Mouse (Mus musculus): ENCODE data around the gene Pnlip.

The Pnlip gene

GRCm38 (mm10) chr19:58652198-58652597 is at the start of gene Pnlip:
TSS of gene Pnlip (plus strand) at chr19:58652498.
- no peak for DNase-seq (ENCODE audit: low spot score)

- DNase-seq (ENCODE audit: low spot score): no peak
Observed at GRCm38 (mm10) chr19:58609716-58610115, 42.6 kb upstream of the Pnlip start.

- no peak for DNase-seq (ENCODE audit: low spot score)
Observed at GRCm38 (mm10) chr19:58612745-58613144, 39.6 kb upstream of the Pnlip start.

GRCm38 (mm10) chr19:58616606-58617005 is 35.7 kb upstream of the Pnlip start:
- DNase-seq (ENCODE audit: low spot score): no peak

GRCm38 (mm10) chr19:58620661-58621060 is 31.6 kb upstream of the Pnlip start:
- no peak for DNase-seq (ENCODE audit: low spot score)

- no peak for DNase-seq (ENCODE audit: low spot score)
Observed at GRCm38 (mm10) chr19:58621646-58622045, 30.7 kb upstream of the Pnlip start.

- DNase-seq (ENCODE audit: low spot score): no peak
Observed at GRCm38 (mm10) chr19:58624799-58625198, 27.5 kb upstream of the Pnlip start.

- no peak for DNase-seq (ENCODE audit: low spot score)
Observed at GRCm38 (mm10) chr19:58625254-58625947, 26.9 kb upstream of the Pnlip start.

- no peak for DNase-seq (ENCODE audit: low spot score)
Observed at GRCm38 (mm10) chr19:58627406-58628337, 24.6 kb upstream of the Pnlip start.

- DNase-seq (ENCODE audit: low spot score): no peak
Observed at GRCm38 (mm10) chr19:58629351-58629773, 22.9 kb upstream of the Pnlip start.

GRCm38 (mm10) chr19:58650036-58650435 is 2.3 kb upstream of the Pnlip start:
- DNase-seq (ENCODE audit: low spot score): no peak

GRCm38 (mm10) chr19:58662098-58662497 is 9.8 kb downstream of the Pnlip start:
- DNase-seq (ENCODE audit: low spot score): no peak

- no peak for DNase-seq (ENCODE audit: low spot score)
Observed at GRCm38 (mm10) chr19:58663317-58663716, 11.0 kb downstream of the Pnlip start.

- DNase-seq (ENCODE audit: low spot score): no peak
Observed at GRCm38 (mm10) chr19:58664901-58665300, 12.6 kb downstream of the Pnlip start.

- no peak for DNase-seq (ENCODE audit: low spot score)
Observed at GRCm38 (mm10) chr19:58674644-58675043, 22.3 kb downstream of the Pnlip start.

GRCm38 (mm10) chr19:58677117-58677516 is 24.8 kb downstream of the Pnlip start:
- no peak for DNase-seq (ENCODE audit: low spot score)

GRCm38 (mm10) chr19:58688933-58689332 is 36.6 kb downstream of the Pnlip start:
- no peak for DNase-seq (ENCODE audit: low spot score)

- DNase-seq (ENCODE audit: low spot score): no peak
Observed at GRCm38 (mm10) chr19:58695314-58695713, 43.0 kb downstream of the Pnlip start.

- no peak for DNase-seq (ENCODE audit: low spot score)
Observed at GRCm38 (mm10) chr19:58696235-58696634, 43.9 kb downstream of the Pnlip start.

GRCm38 (mm10) chr19:58704556-58704955 is 52.3 kb downstream of the Pnlip start:
- DNase-seq (ENCODE audit: low spot score): no peak

GRCm38 (mm10) chr19:58708611-58709010 is 56.3 kb downstream of the Pnlip start:
- no peak for DNase-seq (ENCODE audit: low spot score)

GRCm38 (mm10) chr19:58717925-58718324 is 65.6 kb downstream of the Pnlip start:
- DNase-seq (ENCODE audit: low spot score): no peak

- no peak for DNase-seq (ENCODE audit: low spot score)
Observed at GRCm38 (mm10) chr19:58720439-58720838, 68.1 kb downstream of the Pnlip start.
